Mouse (Mus musculus) kidney, postnatal 10 days (tissue): ENCODE data around the gene BC004004.
A peak's percentile ranks its signal among the peaks of the same experiment; 100 is the strongest.
"Not testable (repeated sequence)": the region's sequence is repeated elsewhere in the genome, so short reads cannot be mapped to it uniquely, and the experiment has no call there.

Experiments
- DNase-seq: peaks from one replicate; pipeline ENCODE4 v3.0.0; 2021; ENCODE audit warnings: mixed read lengths

The BC004004 gene

DNA sequence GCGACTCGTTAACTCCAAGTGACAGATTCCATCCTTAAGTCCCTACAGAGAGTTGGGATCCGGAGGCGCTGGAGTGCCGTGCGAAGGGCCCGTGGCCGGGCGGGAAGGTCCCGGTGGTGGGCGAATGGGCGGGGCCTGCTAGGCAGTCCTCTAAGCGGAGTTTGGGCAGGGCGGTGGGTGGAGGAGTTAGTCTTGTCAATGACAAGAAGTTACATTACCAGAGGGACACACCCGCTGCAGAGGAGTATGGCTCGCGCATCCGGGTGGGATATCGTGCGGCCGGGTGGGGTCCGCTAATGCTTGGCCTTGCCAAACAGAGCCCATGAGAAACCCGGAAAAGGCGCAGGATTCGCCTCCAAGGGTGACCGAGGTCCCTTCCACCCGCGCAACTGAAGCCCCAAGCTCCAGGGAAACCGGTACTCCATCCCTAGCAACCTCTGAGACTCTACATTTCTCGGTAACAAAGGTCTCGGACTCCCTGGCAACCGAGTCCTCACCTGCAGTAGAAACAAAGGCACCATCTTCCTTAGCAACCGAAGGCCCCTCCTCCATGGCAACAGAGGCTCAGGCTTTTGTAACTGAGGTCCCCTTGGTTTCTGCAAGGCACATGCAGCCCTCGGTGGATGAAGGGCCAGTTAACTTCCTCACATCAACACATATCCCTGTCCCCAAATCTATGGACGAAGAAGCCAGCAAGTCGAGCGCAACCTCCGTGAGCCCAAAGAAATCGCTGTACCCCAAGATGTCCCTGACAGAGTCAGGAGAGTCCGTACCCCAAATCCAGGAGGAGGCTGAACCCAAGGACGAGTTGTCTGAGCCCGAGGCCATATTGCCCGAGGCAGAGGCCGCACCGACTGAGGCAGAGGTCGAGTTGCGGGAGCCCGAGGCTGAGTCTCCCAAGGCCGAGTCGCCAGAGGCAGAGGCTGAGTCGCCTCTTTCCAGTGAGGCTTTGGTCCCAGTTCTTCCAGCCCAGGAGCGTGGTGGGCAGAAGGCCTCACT lies 58.2 kb downstream of the BC004004 start:
- peak; percentile 67 for DNase-seq

- DNase-seq = no peak
These were observed 59.1 kb downstream of the BC004004 start for GRCm38 (mm10) chr17:29327691-29328090.

- DNase-seq = peak; percentile 8
These were observed 61.6 kb downstream of the BC004004 start for GRCm38 (mm10) chr17:29330221-29330620.

GRCm38 (mm10) chr17:29330671-29331410 lies 62.3 kb downstream of the BC004004 start:
- DNase-seq = peak; percentile 47

GRCm38 (mm10) chr17:29332186-29332685 lies 63.6 kb downstream of the BC004004 start:
- DNase-seq = no peak

GRCm38 (mm10) chr17:29336266-29336990 lies 67.8 kb downstream of the BC004004 start:
- DNase-seq = peak; percentile 6

- no peak for DNase-seq
These were observed 69.6 kb downstream of the BC004004 start for GRCm38 (mm10) chr17:29337979-29338823.

- DNase-seq = peak; percentile 70
These were observed 70.7 kb downstream of the BC004004 start for GRCm38 (mm10) chr17:29339170-29339768.

GRCm38 (mm10) chr17:29340406-29341261 lies 72.0 kb downstream of the BC004004 start:
- DNase-seq = peak; percentile 22

- peak; percentile 71 for DNase-seq
These were observed 73.0 kb downstream of the BC004004 start for GRCm38 (mm10) chr17:29341591-29342003.

DNA sequence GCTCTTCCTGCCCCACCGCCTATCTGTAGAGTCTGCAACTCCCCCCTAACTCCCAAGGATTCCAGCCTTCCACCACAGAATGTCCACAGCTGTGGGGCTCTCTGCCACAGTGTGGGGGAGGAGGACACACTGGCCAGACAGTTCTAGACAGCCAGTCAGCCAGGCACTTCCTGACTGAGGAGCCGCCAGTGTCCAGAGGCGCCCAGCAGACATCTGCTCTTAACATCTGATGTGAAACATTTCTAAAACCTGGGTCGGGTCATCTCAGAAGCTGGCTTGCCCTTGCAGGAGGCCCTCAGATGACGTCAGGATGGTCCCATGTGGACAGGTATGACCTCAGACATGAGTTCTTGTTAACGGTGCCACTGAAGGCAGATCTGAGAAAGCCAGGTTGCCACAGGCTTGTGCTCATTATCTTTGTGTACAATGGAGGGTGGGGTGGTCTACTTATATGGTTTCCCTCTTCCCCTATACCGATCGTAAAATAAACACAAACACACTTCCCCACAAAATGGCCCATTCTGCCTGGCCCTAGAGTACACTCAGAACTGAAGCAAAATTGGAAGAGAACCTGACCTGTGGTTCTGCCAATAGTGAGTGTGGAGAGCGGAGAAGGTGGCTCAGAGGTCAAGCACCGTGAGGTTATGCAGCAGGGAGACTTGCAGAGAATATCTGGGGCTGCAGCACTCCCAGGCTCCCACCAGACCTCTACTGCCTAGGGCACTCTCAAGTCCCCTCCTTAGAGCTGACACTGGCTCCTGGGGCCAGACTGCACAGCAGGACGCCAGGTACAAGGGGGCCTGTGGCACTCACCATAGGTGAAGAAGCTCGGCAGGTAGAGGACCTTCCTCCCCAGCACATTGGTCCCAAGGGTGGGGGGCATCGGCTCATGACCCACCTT lies 73.7 kb downstream of the BC004004 start:
- DNase-seq = peak; percentile 83

DNA sequence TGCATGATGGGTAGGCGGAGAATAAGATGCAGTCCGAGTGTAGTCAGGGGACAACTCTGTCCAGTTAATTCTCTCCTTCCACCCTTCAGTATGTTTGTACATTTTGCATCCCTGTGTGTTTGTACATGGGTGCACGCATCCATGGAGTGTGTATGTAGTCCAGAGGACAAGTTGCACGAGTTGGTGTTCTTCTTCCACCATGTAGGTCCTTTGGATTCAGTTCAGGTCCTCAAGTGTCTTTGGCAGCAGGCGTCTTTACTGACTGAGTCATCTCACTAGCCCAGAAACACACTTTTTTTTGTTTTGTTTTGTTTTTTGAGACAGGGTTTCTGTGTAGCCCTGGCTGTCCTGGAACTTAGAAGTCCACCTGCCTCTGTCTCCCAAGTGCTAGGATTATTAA lies 74.7 kb downstream of the BC004004 start:
- peak; percentile 7 for DNase-seq

- peak; percentile 15 for DNase-seq
These were observed 76.7 kb downstream of the BC004004 start for GRCm38 (mm10) chr17:29345272-29345671.

DNA sequence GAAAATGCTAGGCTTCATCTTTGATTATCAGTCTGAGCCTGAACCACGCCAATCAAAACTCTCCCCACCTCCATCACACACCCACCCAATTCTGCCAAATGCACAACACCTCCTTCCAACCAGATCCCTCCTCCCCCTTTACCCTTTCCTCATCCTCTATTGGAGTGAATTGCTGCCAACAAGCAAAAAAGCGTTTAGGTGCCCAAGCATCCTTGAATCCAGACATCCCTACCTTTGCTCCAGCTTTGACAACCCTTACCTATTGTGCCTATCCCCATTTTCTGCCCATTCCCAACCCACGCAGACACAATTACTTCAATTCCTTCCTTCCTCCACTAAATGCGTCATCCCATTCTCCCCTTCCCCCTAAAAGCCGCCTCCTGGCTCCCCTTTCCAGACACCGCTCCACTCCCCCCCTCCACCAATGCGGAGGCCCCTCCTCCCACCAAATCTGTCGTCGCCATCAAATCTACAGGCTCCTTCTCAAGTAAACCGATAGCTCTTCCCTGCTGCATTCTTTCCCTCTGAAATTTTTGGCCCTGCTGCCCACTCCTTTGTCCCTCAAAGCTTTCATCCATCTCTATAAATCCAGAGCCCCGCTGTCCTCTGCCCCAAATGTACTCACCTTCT lies 78.0 kb downstream of the BC004004 start:
- no peak for DNase-seq

DNA sequence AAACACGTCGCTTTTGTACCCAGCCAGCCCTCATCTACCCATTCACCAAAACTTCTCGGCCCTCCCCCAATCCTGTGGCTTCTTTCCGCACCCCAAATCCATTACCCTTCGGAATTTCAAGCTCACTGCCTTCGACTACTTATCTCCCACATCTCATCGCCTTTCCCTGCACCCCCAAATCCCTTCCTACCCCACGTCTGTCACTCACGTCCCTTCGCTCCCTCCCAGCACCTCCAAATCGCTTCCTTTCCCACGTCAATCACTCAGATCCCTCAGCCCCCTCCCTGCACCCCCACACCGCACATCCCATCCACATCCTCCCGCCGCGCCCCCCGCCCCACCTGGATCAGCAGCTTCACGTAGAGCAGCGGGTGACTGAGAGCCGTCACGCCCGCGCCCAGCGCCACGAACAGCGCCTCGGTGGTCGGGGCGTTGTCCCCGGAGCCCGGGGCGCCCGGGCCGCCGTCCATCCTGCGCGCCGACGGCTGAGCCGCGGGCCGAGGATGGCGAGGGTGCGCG lies 78.6 kb downstream of the BC004004 start:
- peak; percentile 67 for DNase-seq

DNA sequence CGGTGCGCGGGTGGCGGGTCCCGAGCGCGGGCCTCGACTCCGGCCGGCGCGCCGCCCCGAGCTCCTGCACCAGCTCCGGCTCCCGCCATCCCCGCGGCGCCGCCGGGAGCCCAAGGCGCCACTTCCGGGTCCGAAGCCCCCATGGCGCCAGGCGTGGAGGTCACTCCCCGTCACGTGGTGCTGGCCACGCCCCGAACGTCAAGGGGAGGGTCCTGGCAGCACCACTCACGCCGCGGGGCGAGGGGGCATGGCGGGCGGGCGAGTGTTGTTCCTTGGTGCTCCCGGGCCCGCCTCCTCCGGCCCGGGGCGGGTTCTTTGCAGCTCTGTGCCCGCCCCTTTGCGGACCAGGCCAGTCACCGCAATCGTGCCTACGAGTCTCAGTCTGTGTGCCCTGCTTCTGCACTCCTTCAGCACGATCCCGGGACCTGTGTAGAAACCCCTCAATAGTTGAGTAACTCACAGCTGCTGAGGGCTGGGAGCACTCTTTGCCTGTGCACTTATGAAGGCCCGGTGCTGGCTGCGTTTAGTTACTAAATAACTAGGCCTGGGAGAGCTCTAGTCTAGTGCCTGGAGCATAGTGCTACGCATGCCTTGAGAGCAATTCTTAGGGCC lies 79.2 kb downstream of the BC004004 start, which contains the start of gene Mtch1:
Gene Mtch1, minus strand, starts transcription at position 290 of the 612 bp plus-strand sequence.
- peak; percentile 100 for DNase-seq

GRCm38 (mm10) chr17:29348996-29349395 lies 80.4 kb downstream of the BC004004 start:
- no peak for DNase-seq

- not testable (repeated sequence) for DNase-seq
These were observed 82.5 kb downstream of the BC004004 start for GRCm38 (mm10) chr17:29351056-29351455.
